Comparison of ENCODE assay signal across 8 mouse cellular contexts in genomic region chr3:88949786-88950575, GRCm38 (mm10). TPM values are rescaled to one million over a fixed set of nuclear protein-coding genes. Genes with fewer than 3 reads are reported as not detected.
A peak's percentile ranks its signal among the peaks of the same experiment; 100 is the strongest.
DNase-seq lines count a peak whose midpoint lies in the region; ATAC-seq and TF ChIP-seq lines count a peak whose summit lies in the region.

No protein-coding gene starts in this region.

- ATAC-seq in frontal cortex, adult (ENCODE audit: low TSS enrichment), result peak; percentile 81
- peak; percentile 89 for ATAC-seq in lung, postnatal 0 days

- H3K4me3 ChIP-seq in hindbrain, embryonic 10.5 days, result peak overlapping the region; percentile 97
- peak overlapping the region; percentile 92 for H3K4me3 ChIP-seq in lung, postnatal 0 days (ENCODE audit: low read depth, low read length)

- DNase-seq in Muller cell, postnatal 12 days (ENCODE audit: inconsistent ontology term), result peak; percentile 95
- peak; percentile 87 for DNase-seq in cerebellum, adult 8-10 months
- DNase-seq in hindbrain, embryonic 10.5 days (ENCODE audit: low spot score), result peak; percentile 92
- DNase-seq in layer of hippocampus, postnatal 10 days (ENCODE audit: low spot score in 2 of 2), result peak; percentile 88 to 92
- DNase-seq in lung, postnatal 0 days (ENCODE audit: low spot score), result peak; percentile 98
- DNase-seq in ovary, postnatal 10 days (ENCODE audit: low spot score), result peak; percentile 72
- DNase-seq in thymus, postnatal 0 days (ENCODE audit: low spot score), result peak; percentile 90

- H3K9ac ChIP-seq in lung, postnatal 0 days (replicated peaks; ENCODE audit: low read depth), result peak overlapping the region; percentile 98

- under 1% methylated on average over 90 of the region's 92 CpGs for WGBS in hindbrain, embryonic 10.5 days
- 2% methylated on average over 58 of the region's 92 CpGs for WGBS in lung, postnatal 0 days

- peak overlapping the region; percentile 100 for H3K27ac ChIP-seq in hindbrain, embryonic 10.5 days
- peak overlapping the region; percentile 99 for H3K27ac ChIP-seq in lung, postnatal 0 days (ENCODE audit: low read length)

- TF ChIP-seq CTCF in lung, postnatal 0 days (IDR thresholded peaks at IDR 0.05), result peak; percentile 43

- no peak for TF ChIP-seq EP300 in lung, postnatal 0 days (IDR thresholded peaks at IDR 0.05)

- H3K27me3 ChIP-seq in hindbrain, embryonic 10.5 days (ENCODE audit: insufficient read depth, poor library complexity, severe bottlenecking), result no peaks in the 10 kb centered on the region
- no peaks in the 10 kb centered on the region for H3K27me3 ChIP-seq in lung, postnatal 0 days (replicated peaks; ENCODE audit: insufficient read depth, low read length)

- no peaks in the 10 kb centered on the region for H3K36me3 ChIP-seq in hindbrain, embryonic 10.5 days
- no peaks in the 10 kb centered on the region for H3K36me3 ChIP-seq in lung, postnatal 0 days (ENCODE audit: insufficient read depth, low read length)

- peaks cover 44% of the 10 kb centered on the region for H3K4me1 ChIP-seq in hindbrain, embryonic 10.5 days (replicated peaks)
- 0 out of 2 replicates have a peak, but pooled peaks cover 2% of the 10 kb centered on the region for H3K4me1 ChIP-seq in lung, postnatal 0 days (ENCODE audit: insufficient read depth, low read depth, low read length)

- H3K9me3 ChIP-seq in hindbrain, embryonic 10.5 days, result no peaks in the 10 kb centered on the region
- H3K9me3 ChIP-seq in lung, postnatal 0 days (ENCODE audit: low read length), result no peaks in the 10 kb centered on the region

- peak overlapping the region; percentile 72 for H3K4me2 ChIP-seq in lung, postnatal 0 days (replicated peaks; ENCODE audit: low read depth, low read length)

RNA-seq across cellular contexts. Expression of gene Ash1l, which starts 0.4 kb away (rescaled TPM):
- 12.3 and 12.9 TPM in 2 replicates for polyA plus RNA-seq in hindbrain, embryonic 10.5 days (2016; fragmentation: Nextera tagmentation; extraction: Ambion mirVana)
- 10 to 100 TPM; 61.2 to 61.5 TPM for total RNA-seq in layer of hippocampus, postnatal 10 days (2021)
- polyA plus RNA-seq in lung, postnatal 0 days (2015; fragmentation: Nextera tagmentation; extraction: Ambion mirVana), result 11.9 and 15.0 TPM in 2 replicates
- polyA plus RNA-seq in thymus, postnatal 0 days (2015; fragmentation: Nextera tagmentation; extraction: Ambion mirVana), result 11.8 and 17.2 TPM in 2 replicates

RNA-seq across cellular contexts. Expression of gene Dap3, which starts 1.0 kb away (rescaled TPM):
- polyA plus RNA-seq in hindbrain, embryonic 10.5 days (2016; fragmentation: Nextera tagmentation; extraction: Ambion mirVana), result 132 and 142 TPM in 2 replicates
- total RNA-seq in layer of hippocampus, postnatal 10 days (2021), result 100 to 1,000 TPM in 1 of 2 experiments, 10 to 100 TPM in 1; 100.0 to 115 TPM
- 64.6 and 66.3 TPM in 2 replicates for polyA plus RNA-seq in lung, postnatal 0 days (2015; fragmentation: Nextera tagmentation; extraction: Ambion mirVana)
- polyA plus RNA-seq in thymus, postnatal 0 days (2015; fragmentation: Nextera tagmentation; extraction: Ambion mirVana), result 242 and 244 TPM in 2 replicates

RNA-seq across cellular contexts. Expression of gene Msto1, which starts 36.2 kb away (rescaled TPM):
- 58.6 and 64.8 TPM in 2 replicates for polyA plus RNA-seq in hindbrain, embryonic 10.5 days (2016; fragmentation: Nextera tagmentation; extraction: Ambion mirVana)
- 10 to 100 TPM; 31.1 to 32.9 TPM for total RNA-seq in layer of hippocampus, postnatal 10 days (2021)
- polyA plus RNA-seq in lung, postnatal 0 days (2015; fragmentation: Nextera tagmentation; extraction: Ambion mirVana), result 23.2 and 24.6 TPM in 2 replicates
- 37.8 and 39.4 TPM in 2 replicates for polyA plus RNA-seq in thymus, postnatal 0 days (2015; fragmentation: Nextera tagmentation; extraction: Ambion mirVana)

Comparison
In these comparisons a context has a peak if more than half of its experiments do, and no peak if none do; other contexts are left out.
1. Peak in every context shown above with its lines: DNase-seq, ATAC-seq, H3K4me3 ChIP-seq and H3K27ac ChIP-seq.